Mouse (Mus musculus) activated CD4-positive, CD25-positive, alpha-beta regulatory T cell, adult 4 months (primary cell): ENCODE measurements around the gene Tprg. TPM values are rescaled to one million over a fixed set of nuclear protein-coding genes. Genes with fewer than 3 reads are reported as not detected.

Experiments
- ATAC-seq: one replicate; pipeline ENCODE4 v1.8.0; 2017
- polyA plus RNA-seq, 2 experiments: library from polyadenylated mRNA; unstranded; fragments of 100-300 nt; shearing (Covaris generic); gene quantifications; one replicate each; pipeline ENCODE4 v1.2.1; 2017

Tprg gene
- not detected for polyA plus RNA-seq

GRCm38 (mm10) chr16:25286517-25286916 is at the start of gene Tprg:
Gene Tprg, plus strand, starts transcription at chr16:25286817.
- ATAC-seq, result no peak

- no peak for ATAC-seq
Observed at GRCm38 (mm10) chr16:25238274-25239050, 48.2 kb upstream of the Tprg start.

GRCm38 (mm10) chr16:25248889-25249288 is 37.7 kb upstream of the Tprg start:
- ATAC-seq, result peak; percentile 59

- ATAC-seq, result peak; percentile 23
Observed at GRCm38 (mm10) chr16:25250129-25250749, 36.4 kb upstream of the Tprg start.

GRCm38 (mm10) chr16:25251080-25251479 is 35.5 kb upstream of the Tprg start:
- ATAC-seq, result no peak

- no peak for ATAC-seq
Observed at GRCm38 (mm10) chr16:25254646-25255045, 32.0 kb upstream of the Tprg start.

- no peak for ATAC-seq
Observed at GRCm38 (mm10) chr16:25255186-25255585, 31.4 kb upstream of the Tprg start.

- ATAC-seq, result no peak
Observed at GRCm38 (mm10) chr16:25255603-25256260, 30.9 kb upstream of the Tprg start.

GRCm38 (mm10) chr16:25262306-25262705 is 24.3 kb upstream of the Tprg start:
- ATAC-seq, result no peak

GRCm38 (mm10) chr16:25262965-25263364 is 23.7 kb upstream of the Tprg start:
- no peak for ATAC-seq

- ATAC-seq, result peak; percentile 49
Observed at GRCm38 (mm10) chr16:25263520-25264149, 23.0 kb upstream of the Tprg start.

- ATAC-seq, result no peak
Observed at GRCm38 (mm10) chr16:25265177-25265576, 21.4 kb upstream of the Tprg start.

- ATAC-seq, result no peak
Observed at GRCm38 (mm10) chr16:25268276-25268675, 18.3 kb upstream of the Tprg start.

- no peak for ATAC-seq
Observed at GRCm38 (mm10) chr16:25282563-25282962, 4.1 kb upstream of the Tprg start.

- no peak for ATAC-seq
Observed at GRCm38 (mm10) chr16:25293753-25294152, 7.1 kb downstream of the Tprg start.

- no peak for ATAC-seq
Observed at GRCm38 (mm10) chr16:25295546-25295945, 8.9 kb downstream of the Tprg start.

GRCm38 (mm10) chr16:25296746-25297145 is 10.1 kb downstream of the Tprg start:
- no peak for ATAC-seq

- ATAC-seq, result no peak
Observed at GRCm38 (mm10) chr16:25298204-25298603, 11.6 kb downstream of the Tprg start.

- no peak for ATAC-seq
Observed at GRCm38 (mm10) chr16:25302616-25303015, 16.0 kb downstream of the Tprg start.

GRCm38 (mm10) chr16:25314006-25314405 is 27.4 kb downstream of the Tprg start:
- ATAC-seq, result no peak

- no peak for ATAC-seq
Observed at GRCm38 (mm10) chr16:25315090-25315489, 28.5 kb downstream of the Tprg start.

GRCm38 (mm10) chr16:25325631-25326238 is 39.1 kb downstream of the Tprg start:
- no peak for ATAC-seq
